Mouse (Mus musculus) fibroblast of lung, adult 2 months (primary cell): ENCODE measurements around the gene Gm19684.
"Not testable (repeated sequence)": the region's sequence is repeated elsewhere in the genome, so short reads cannot be mapped to it uniquely, and the experiment has no call there.

Experiments
- DNase-seq: peaks from one replicate; pipeline ENCODE4 v3.0.0-alpha.2; 2011; ENCODE audit warnings: low read depth

Gene Gm19684

GRCm38 (mm10) chr17:36131516-36132265 lies 10.2 kb downstream of the Gm19684 start:
- no peak for DNase-seq

- not testable (repeated sequence) for DNase-seq
These were observed 14.1 kb downstream of the Gm19684 start for GRCm38 (mm10) chr17:36135421-36136231.

- not testable (repeated sequence) for DNase-seq
These were observed 14.9 kb downstream of the Gm19684 start for GRCm38 (mm10) chr17:36136299-36136848.

- no peak for DNase-seq
These were observed 23.8 kb downstream of the Gm19684 start for GRCm38 (mm10) chr17:36145111-36145860.

- DNase-seq = not testable (repeated sequence)
These were observed 24.3 kb downstream of the Gm19684 start for GRCm38 (mm10) chr17:36145861-36146156.

- not testable (repeated sequence) for DNase-seq
These were observed 25.5 kb downstream of the Gm19684 start for GRCm38 (mm10) chr17:36146937-36147336.

- DNase-seq = not testable (repeated sequence)
These were observed 27.0 kb downstream of the Gm19684 start for GRCm38 (mm10) chr17:36148468-36148867.

- DNase-seq = not testable (repeated sequence)
These were observed 29.7 kb downstream of the Gm19684 start for GRCm38 (mm10) chr17:36151200-36151599.

- no peak for DNase-seq
These were observed 33.0 kb downstream of the Gm19684 start for GRCm38 (mm10) chr17:36154271-36155149.

- not testable (repeated sequence) for DNase-seq
These were observed 36.3 kb downstream of the Gm19684 start for GRCm38 (mm10) chr17:36157782-36158181.

- not testable (repeated sequence) for DNase-seq
These were observed 36.8 kb downstream of the Gm19684 start for GRCm38 (mm10) chr17:36158264-36158663.

GRCm38 (mm10) chr17:36161129-36162051 lies 39.9 kb downstream of the Gm19684 start:
- no peak for DNase-seq

GRCm38 (mm10) chr17:36166901-36167300 lies 45.4 kb downstream of the Gm19684 start:
- not testable (repeated sequence) for DNase-seq

- DNase-seq = no peak
These were observed 46.0 kb downstream of the Gm19684 start for GRCm38 (mm10) chr17:36167306-36168038.

- no peak for DNase-seq
These were observed 46.7 kb downstream of the Gm19684 start, which contains the start of gene Gm8909 for GRCm38 (mm10) chr17:36168039-36168652. TSS of gene Gm8909 (minus strand) at chr17:36168537.

GRCm38 (mm10) chr17:36169094-36169493 lies 47.6 kb downstream of the Gm19684 start:
- DNase-seq = not testable (repeated sequence)

- DNase-seq = no peak
These were observed 48.3 kb downstream of the Gm19684 start for GRCm38 (mm10) chr17:36169753-36170152.

- no peak for DNase-seq
These were observed 48.9 kb downstream of the Gm19684 start for GRCm38 (mm10) chr17:36170287-36170814.
